Mouse (Mus musculus): ENCODE measurements around the gene Coro6. TPM values are rescaled to one million over a fixed set of nuclear protein-coding genes. Genes with fewer than 3 reads are reported as not detected.
A peak's percentile ranks its signal among the peaks of the same experiment; 100 is the strongest.

Gene Coro6
- total RNA-seq, 1 experiment, result 0.80 TPM

DNA sequence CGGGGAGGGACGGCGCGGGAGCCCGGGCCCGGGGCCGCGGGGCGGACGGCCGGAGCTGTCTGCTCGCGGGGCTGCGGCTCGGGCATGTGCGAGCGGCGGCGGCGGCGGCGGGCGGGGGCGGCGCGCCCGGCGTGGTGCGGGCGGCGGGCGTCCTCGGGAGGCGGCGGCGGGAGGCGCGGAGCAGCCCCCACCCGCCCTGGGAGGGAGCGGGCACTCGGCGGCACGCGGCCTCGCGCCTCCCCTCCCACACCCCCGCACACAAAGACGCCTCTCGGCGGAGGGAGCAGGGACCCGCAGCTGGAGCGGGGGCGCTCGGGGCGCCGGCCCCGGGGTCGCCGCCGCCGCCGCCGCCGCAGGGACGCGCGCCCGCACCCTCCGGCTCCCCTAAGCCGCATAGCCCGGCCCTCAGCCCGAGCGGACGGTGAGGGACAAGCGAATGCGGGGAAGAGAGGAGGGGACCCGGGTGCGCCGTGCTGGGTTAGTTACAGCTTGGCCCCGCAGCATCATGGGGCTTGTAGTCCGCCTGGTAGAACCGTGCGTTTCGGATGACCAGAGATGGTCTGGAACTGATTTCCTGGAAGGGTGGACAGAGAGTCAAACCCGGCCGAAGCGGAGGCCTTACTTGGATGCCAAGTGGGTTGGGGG, 27.5 kb downstream of the Coro6 start, which contains the start of gene Ankrd13b:
Ankrd13b (minus strand) TSS at position 88 of the 645 bp plus-strand sequence.
- TF ChIP-seq HCFC1 (IDR thresholded peaks at IDR 0.05; ENCODE audit: borderline replicate concordance, insufficient read depth, low read length), result peak; percentile 89
- TF ChIP-seq MAFK (IDR thresholded peaks at IDR 0.05; ENCODE audit: insufficient read depth, low read depth, low read length), result no peak
- TF ChIP-seq ZC3H11A (IDR thresholded peaks at IDR 0.05; ENCODE audit: borderline replicate concordance, low read depth, low read length), result no peak
- TF ChIP-seq ZNF384 (IDR thresholded peaks at IDR 0.05; ENCODE audit: low read depth, low read length), result no peak
- Histone ChIP-seq H3K36me3 (ENCODE audit: control insufficient read depth, insufficient read depth, low read length, poor library complexity, severe bottlenecking) (no peaks in the 10 kb centered on the region), H3K4me1 (ENCODE audit: control insufficient read depth in 2 of 2, insufficient read depth in 2 of 2, low read length in 2 of 2, poor library complexity in 1 of 2) (peaks cover 8 to 19% of the 10 kb centered on the region in 2 experiments), H3K4me3 (ENCODE audit: insufficient read depth in 1 of 2, low read depth in 1 of 2, low read length in 2 of 2, poor library complexity in 1 of 2, severe bottlenecking in 1 of 2) (peak within 1 kb of the TSS; percentile 73 to 91), H3K9ac (ENCODE audit: insufficient read depth, low read depth, low read length, poor library complexity, severe bottlenecking) (peak within 1 kb of the TSS; percentile 73), H3K27ac (ENCODE audit: insufficient read depth, low read depth, low read length, poor library complexity, severe bottlenecking) (no peak within 1 kb of the TSS), H3K9me3 (ENCODE audit: control insufficient read depth, insufficient read depth, low read depth, low read length) (no peaks in the 10 kb centered on the region)
- no peak for DNase-seq (ENCODE audit: low read depth, low spot score)
- in situ Hi-C loops (cut with MboI; ENCODE audit: low sequenced_read_pairs in 2 of 2, unreplicated experiment in 2 of 2), result no loop called here

DNA sequence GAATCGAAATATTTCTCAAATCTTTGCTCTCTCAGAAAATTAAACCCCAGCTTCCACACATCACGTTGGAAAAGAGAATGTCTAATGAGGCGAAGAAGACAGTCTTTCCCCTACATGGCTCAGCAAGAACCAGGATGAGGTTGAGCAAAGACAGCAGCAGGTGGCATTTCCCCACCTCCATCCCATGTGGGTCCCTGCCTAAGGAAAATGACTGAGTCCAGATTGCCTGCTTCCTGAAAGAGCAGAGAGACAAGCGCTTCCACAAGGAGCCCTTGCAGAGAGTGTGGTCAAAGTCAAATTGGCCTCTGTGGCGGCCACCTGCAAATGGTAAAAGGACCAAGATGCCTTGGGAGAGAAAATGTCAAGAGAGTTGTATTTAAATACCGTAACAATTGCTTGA, 28.2 kb downstream of the Coro6 start:
- no peaks in the 10 kb centered on the region for H3K9me3 ChIP-seq (ENCODE audit: control insufficient read depth, insufficient read depth, low read depth, low read length)
- in situ Hi-C loops (cut with MboI; ENCODE audit: low sequenced_read_pairs in 2 of 2, unreplicated experiment in 2 of 2), result no loop called here
- no peak overlapping the region for H3K27ac ChIP-seq (ENCODE audit: insufficient read depth, low read depth, low read length, poor library complexity, severe bottlenecking)
- H3K4me3 ChIP-seq (ENCODE audit: insufficient read depth in 1 of 2, low read depth in 1 of 2, low read length in 2 of 2, poor library complexity in 1 of 2, severe bottlenecking in 1 of 2), result no peak overlapping the region
- TF ChIP-seq ZNF384 (IDR thresholded peaks at IDR 0.05; ENCODE audit: low read depth, low read length), result no peak
- TF ChIP-seq ZC3H11A (IDR thresholded peaks at IDR 0.05; ENCODE audit: borderline replicate concordance, low read depth, low read length), result no peak
- TF ChIP-seq HCFC1 (IDR thresholded peaks at IDR 0.05; ENCODE audit: borderline replicate concordance, insufficient read depth, low read length), result no peak
- no peak for TF ChIP-seq MAFK (IDR thresholded peaks at IDR 0.05; ENCODE audit: insufficient read depth, low read depth, low read length)
- no peak for TF ChIP-seq CHD2 (IDR thresholded peaks at IDR 0.05; ENCODE audit: low read depth, low read length)
- H3K4me1 ChIP-seq (ENCODE audit: control insufficient read depth in 2 of 2, insufficient read depth in 2 of 2, low read length in 2 of 2, poor library complexity in 1 of 2), result peaks cover 10 to 24% of the 10 kb centered on the region in 2 experiments
- H3K9ac ChIP-seq (ENCODE audit: insufficient read depth, low read depth, low read length, poor library complexity, severe bottlenecking), result no peak overlapping the region
- no peaks in the 10 kb centered on the region for H3K36me3 ChIP-seq (ENCODE audit: control insufficient read depth, insufficient read depth, low read length, poor library complexity, severe bottlenecking)
- no peak for DNase-seq (ENCODE audit: low read depth, low spot score)

DNA sequence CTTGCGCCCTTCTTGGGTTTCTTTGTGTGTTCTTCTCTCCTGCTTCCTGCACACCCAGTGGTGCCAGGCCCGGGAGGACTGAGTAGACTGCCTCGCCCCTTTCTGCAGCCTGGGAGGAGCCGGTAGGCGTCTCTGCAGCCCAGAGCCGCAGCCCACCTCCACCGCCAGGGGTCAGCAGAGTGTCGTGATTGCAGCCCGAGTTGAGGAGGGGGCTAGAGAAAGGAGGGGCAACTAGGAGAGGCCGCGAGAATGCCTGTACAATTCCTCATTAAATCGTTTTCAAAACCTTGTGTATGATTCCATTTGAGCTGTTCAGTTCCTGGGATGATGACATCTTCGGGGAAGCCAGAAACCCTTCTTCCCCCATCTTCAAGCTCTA, 28.9 kb downstream of the Coro6 start:
- no peak for TF ChIP-seq HCFC1 (IDR thresholded peaks at IDR 0.05; ENCODE audit: borderline replicate concordance, insufficient read depth, low read length)
- peak; percentile 56; the same call in 1 of the 2 replicates for TF ChIP-seq ZC3H11A (IDR thresholded peaks at IDR 0.05; ENCODE audit: borderline replicate concordance, low read depth, low read length)
- 0 out of 2 replicates have a peak, but pooled peaks have one; percentile 24 for TF ChIP-seq CHD2 (IDR thresholded peaks at IDR 0.05; ENCODE audit: low read depth, low read length)
- no peak for TF ChIP-seq MAFK (IDR thresholded peaks at IDR 0.05; ENCODE audit: insufficient read depth, low read depth, low read length)
- TF ChIP-seq ZNF384 (IDR thresholded peaks at IDR 0.05; ENCODE audit: low read depth, low read length), result no peak
- peak; percentile 94 for DNase-seq (ENCODE audit: low read depth, low spot score)
- H3K27ac ChIP-seq (ENCODE audit: insufficient read depth, low read depth, low read length, poor library complexity, severe bottlenecking), result no peak overlapping the region
- H3K4me3 ChIP-seq (ENCODE audit: insufficient read depth in 1 of 2, low read depth in 1 of 2, low read length in 2 of 2, poor library complexity in 1 of 2, severe bottlenecking in 1 of 2), result peak overlapping the region; percentile 46 to 70
- in situ Hi-C loops (cut with MboI; ENCODE audit: low sequenced_read_pairs in 2 of 2, unreplicated experiment in 2 of 2), result no loop called here
- H3K9me3 ChIP-seq (ENCODE audit: control insufficient read depth, insufficient read depth, low read depth, low read length), result no peaks in the 10 kb centered on the region
- peak overlapping the region; percentile 45; the same call in 1 of the 2 replicates for H3K9ac ChIP-seq (ENCODE audit: insufficient read depth, low read depth, low read length, poor library complexity, severe bottlenecking)
- H3K36me3 ChIP-seq (ENCODE audit: control insufficient read depth, insufficient read depth, low read length, poor library complexity, severe bottlenecking), result no peaks in the 10 kb centered on the region
- peaks cover 13 to 25% of the 10 kb centered on the region in 2 experiments for H3K4me1 ChIP-seq (ENCODE audit: control insufficient read depth in 2 of 2, insufficient read depth in 2 of 2, low read length in 2 of 2, poor library complexity in 1 of 2)

DNA sequence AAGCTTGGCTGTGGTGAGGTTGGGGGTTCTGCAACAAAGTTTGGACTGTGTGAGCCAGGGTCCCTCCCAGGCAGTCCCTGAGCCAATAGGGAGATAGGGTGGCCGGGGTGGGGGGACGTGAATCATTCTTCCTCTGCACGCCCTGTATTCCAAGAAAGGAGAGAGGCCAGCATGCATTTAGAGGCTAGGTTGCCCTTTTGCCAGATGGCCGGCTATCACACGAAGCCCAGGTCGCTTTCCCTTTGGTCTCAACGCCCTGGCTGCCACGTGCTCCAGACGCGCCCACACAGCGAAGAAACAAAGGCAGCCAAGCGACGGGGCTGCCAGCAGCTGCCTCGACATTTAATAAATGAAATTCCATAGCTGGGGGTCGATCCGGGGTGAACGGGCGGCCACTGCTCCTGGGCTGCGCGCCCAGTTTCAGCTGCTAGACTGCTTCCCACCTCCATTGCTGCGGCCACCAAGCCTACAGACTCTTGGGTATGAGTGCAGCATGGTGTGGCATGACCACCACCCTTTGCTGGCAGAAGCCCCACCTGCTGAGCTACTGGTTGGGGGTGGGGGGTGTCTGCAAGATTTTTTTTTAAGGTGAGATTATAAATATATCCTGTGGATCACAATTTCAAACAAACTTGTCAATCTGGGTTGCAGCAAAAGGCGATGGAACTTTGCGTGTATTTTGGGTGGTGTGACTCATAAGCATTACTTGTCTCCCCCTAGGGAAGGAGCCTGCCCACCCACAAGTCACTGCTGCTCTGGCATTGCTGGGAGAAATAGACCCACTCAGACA, 29.5 kb downstream of the Coro6 start:
- no peaks in the 10 kb centered on the region for H3K36me3 ChIP-seq (ENCODE audit: control insufficient read depth, insufficient read depth, low read length, poor library complexity, severe bottlenecking)
- H3K4me1 ChIP-seq (ENCODE audit: control insufficient read depth in 2 of 2, insufficient read depth in 2 of 2, low read length in 2 of 2, poor library complexity in 1 of 2), result peaks cover 13 to 25% of the 10 kb centered on the region in 2 experiments
- in situ Hi-C loops (cut with MboI; ENCODE audit: low sequenced_read_pairs in 2 of 2, unreplicated experiment in 2 of 2), result no loop called here
- no peak for DNase-seq (ENCODE audit: low read depth, low spot score)
- H3K4me3 ChIP-seq (ENCODE audit: insufficient read depth in 1 of 2, low read depth in 1 of 2, low read length in 2 of 2, poor library complexity in 1 of 2, severe bottlenecking in 1 of 2), result peak overlapping the region; percentile 70 to 94
- no peak overlapping the region for H3K27ac ChIP-seq (ENCODE audit: insufficient read depth, low read depth, low read length, poor library complexity, severe bottlenecking)
- no peak for TF ChIP-seq ZNF384 (IDR thresholded peaks at IDR 0.05; ENCODE audit: low read depth, low read length)
- no peak for TF ChIP-seq CHD2 (IDR thresholded peaks at IDR 0.05; ENCODE audit: low read depth, low read length)
- no peak for TF ChIP-seq ZC3H11A (IDR thresholded peaks at IDR 0.05; ENCODE audit: borderline replicate concordance, low read depth, low read length)
- TF ChIP-seq HCFC1 (IDR thresholded peaks at IDR 0.05; ENCODE audit: borderline replicate concordance, insufficient read depth, low read length), result no peak
- no peak for TF ChIP-seq MAFK (IDR thresholded peaks at IDR 0.05; ENCODE audit: insufficient read depth, low read depth, low read length)
- no peaks in the 10 kb centered on the region for H3K9me3 ChIP-seq (ENCODE audit: control insufficient read depth, insufficient read depth, low read depth, low read length)
- H3K9ac ChIP-seq (ENCODE audit: insufficient read depth, low read depth, low read length, poor library complexity, severe bottlenecking), result peak overlapping the region; percentile 45

Measured in ES-E14 (cell line).